Mouse (Mus musculus): ENCODE results near the gene Prnd. TPM values are rescaled to one million over a fixed set of nuclear protein-coding genes. Genes with fewer than 3 reads are reported as not detected.

The Prnd gene
- polyA plus RNA-seq, 1 experiment from 2014 or later = 17.9 TPM

- no peaks in the 10 kb centered on the region for H3K36me3 ChIP-seq (ENCODE audit: control insufficient read depth, insufficient read depth, low read length)
- no peak overlapping the region for H3K4me2 ChIP-seq (replicated peaks; ENCODE audit: low read depth, low read length)
- H3K27ac ChIP-seq (ENCODE audit: low read depth, low read length) = no peak overlapping the region
- 59% methylated on average over 1 of the region's 1 CpGs for WGBS
- H3K4me3 ChIP-seq (ENCODE audit: low read length) = no peak overlapping the region
- no peaks in the 10 kb centered on the region for H3K9me3 ChIP-seq (ENCODE audit: control insufficient read depth, low read length)
- no peak overlapping the region for H3K9ac ChIP-seq (ENCODE audit: low read depth, low read length)
- no peaks in the 10 kb centered on the region for H3K4me1 ChIP-seq (ENCODE audit: control insufficient read depth, insufficient read depth, low read length)
- H3K27me3 ChIP-seq (ENCODE audit: control insufficient read depth, insufficient read depth, low read length) = no peaks in the 10 kb centered on the region
- no peak for ATAC-seq (ENCODE audit: low FRiP score, low TSS enrichment)
Observed at GRCm38 (mm10) chr2:131908906-131909305, 41.8 kb upstream of the Prnd start.

DNA sequence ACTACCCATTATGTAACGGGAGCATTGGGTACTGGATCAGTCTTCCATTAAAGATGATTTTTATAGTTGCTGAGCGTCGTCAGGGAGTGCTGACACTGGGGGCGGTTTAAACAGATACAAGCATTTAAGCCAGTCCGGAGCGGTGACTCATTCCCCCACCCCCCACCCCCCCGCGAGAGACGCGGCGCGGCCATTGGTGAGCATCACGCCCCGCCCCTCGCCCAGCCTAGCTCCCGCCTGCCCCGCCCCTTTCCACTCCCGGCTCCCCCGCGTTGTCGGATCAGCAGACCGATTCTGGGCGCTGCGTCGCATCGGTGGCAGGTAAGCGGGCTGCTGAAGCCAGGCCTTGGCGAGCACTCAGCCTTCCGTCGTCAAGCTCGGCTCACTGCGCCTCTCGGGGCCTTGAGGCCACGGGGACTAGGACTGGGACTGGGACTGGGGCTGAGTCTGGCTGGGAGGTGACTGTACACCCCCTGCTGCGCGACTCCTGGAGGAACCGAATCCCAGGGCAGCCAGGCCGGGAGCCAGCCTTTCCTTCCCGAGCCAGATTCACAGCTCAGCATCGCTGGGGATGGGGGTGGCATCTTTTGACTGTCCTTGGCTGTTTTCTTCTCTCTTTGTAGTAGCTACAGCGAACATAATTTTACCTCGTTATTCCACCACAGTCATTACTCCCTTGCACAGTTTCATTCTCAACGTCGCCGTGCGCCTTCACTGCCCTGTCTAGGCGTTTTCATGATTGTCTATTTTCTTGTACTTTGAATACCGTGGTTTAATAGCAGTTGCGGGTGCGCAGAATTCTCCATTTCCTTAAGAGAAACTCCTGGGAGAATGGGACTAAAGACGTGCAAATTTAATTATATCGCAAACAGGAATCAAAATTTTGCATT is 40.7 kb upstream of the Prnd start, which contains the start of the genes Prnp and Prn:
Prnp (plus strand) TSS at position 246 of the 890 bp plus-strand sequence.
Prn (plus strand) TSS at position 275 of the 890 bp plus-strand sequence.
- no peaks in the 10 kb centered on the region for H3K36me3 ChIP-seq (ENCODE audit: control insufficient read depth, insufficient read depth, low read length)
- 4% methylated on average over 52 of the region's 52 CpGs for WGBS
- H3K9me3 ChIP-seq (ENCODE audit: control insufficient read depth, low read length) = no peaks in the 10 kb centered on the region
- H3K27me3 ChIP-seq (ENCODE audit: control insufficient read depth, insufficient read depth, low read length) = no peaks in the 10 kb centered on the region
- no peak within 1 kb of the TSS for H3K27ac ChIP-seq (ENCODE audit: low read depth, low read length)
- peak within 1 kb of the TSS; percentile 64 for H3K4me3 ChIP-seq (ENCODE audit: low read length)
- peak within 1 kb of the TSS; percentile 69 for H3K9ac ChIP-seq (ENCODE audit: low read depth, low read length)
- peak; percentile 90 for ATAC-seq (ENCODE audit: low FRiP score, low TSS enrichment)
- peak within 1 kb of the TSS; percentile 76 for H3K4me2 ChIP-seq (replicated peaks; ENCODE audit: low read depth, low read length)
- H3K4me1 ChIP-seq (ENCODE audit: control insufficient read depth, insufficient read depth, low read length) = no peaks in the 10 kb centered on the region

DNA sequence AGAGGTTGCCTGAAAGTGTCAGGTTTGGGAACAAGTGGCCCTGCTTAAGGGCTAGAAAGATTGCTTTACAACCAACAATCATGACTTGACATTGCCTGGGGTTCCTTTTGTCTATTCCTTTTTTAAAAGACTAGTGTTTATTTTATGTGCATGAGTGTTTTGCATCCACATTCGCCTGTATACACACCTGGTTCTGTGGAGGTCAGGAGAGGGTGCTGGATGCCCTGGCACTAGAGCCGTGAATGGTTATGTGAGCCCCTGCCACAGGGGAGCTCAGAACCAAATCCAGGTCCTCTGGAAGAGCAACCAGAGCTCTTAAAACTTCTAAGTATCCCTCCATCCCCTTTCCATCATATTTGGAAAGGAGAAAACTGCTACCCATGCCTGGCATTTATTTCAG is 39.8 kb upstream of the Prnd start:
- Histone ChIP-seq H3K27ac (ENCODE audit: low read depth, low read length) (no peak overlapping the region), H3K27me3 (ENCODE audit: control insufficient read depth, insufficient read depth, low read length) (no peaks in the 10 kb centered on the region), H3K4me2 (replicated peaks; ENCODE audit: low read depth, low read length) (peak overlapping the region; percentile 76), H3K9ac (ENCODE audit: low read depth, low read length) (no peak overlapping the region), H3K4me1 (ENCODE audit: control insufficient read depth, insufficient read depth, low read length) (no peaks in the 10 kb centered on the region), H3K36me3 (ENCODE audit: control insufficient read depth, insufficient read depth, low read length) (no peaks in the 10 kb centered on the region), H3K4me3 (ENCODE audit: low read length) (peak overlapping the region; percentile 64; the same call in 1 of the 2 replicates), H3K9me3 (ENCODE audit: control insufficient read depth, low read length) (no peaks in the 10 kb centered on the region)
- WGBS = 51% methylated on average over 2 of the region's 2 CpGs
- ATAC-seq (ENCODE audit: low FRiP score, low TSS enrichment) = no peak

- no peaks in the 10 kb centered on the region for H3K9me3 ChIP-seq (ENCODE audit: control insufficient read depth, low read length)
- no peak overlapping the region for H3K4me3 ChIP-seq (ENCODE audit: low read length)
- no peak overlapping the region for H3K27ac ChIP-seq (ENCODE audit: low read depth, low read length)
- no peaks in the 10 kb centered on the region for H3K27me3 ChIP-seq (ENCODE audit: control insufficient read depth, insufficient read depth, low read length)
- no peaks in the 10 kb centered on the region for H3K4me1 ChIP-seq (ENCODE audit: control insufficient read depth, insufficient read depth, low read length)
- WGBS = 20% methylated on average over 4 of the region's 4 CpGs
- peak overlapping the region; percentile 76; the same call in 1 of the 2 replicates for H3K4me2 ChIP-seq (replicated peaks; ENCODE audit: low read depth, low read length)
- no peak overlapping the region for H3K9ac ChIP-seq (ENCODE audit: low read depth, low read length)
- ATAC-seq (ENCODE audit: low FRiP score, low TSS enrichment) = no peak
- H3K36me3 ChIP-seq (ENCODE audit: control insufficient read depth, insufficient read depth, low read length) = no peaks in the 10 kb centered on the region
Observed at GRCm38 (mm10) chr2:131911341-131911740, 39.3 kb upstream of the Prnd start.

DNA sequence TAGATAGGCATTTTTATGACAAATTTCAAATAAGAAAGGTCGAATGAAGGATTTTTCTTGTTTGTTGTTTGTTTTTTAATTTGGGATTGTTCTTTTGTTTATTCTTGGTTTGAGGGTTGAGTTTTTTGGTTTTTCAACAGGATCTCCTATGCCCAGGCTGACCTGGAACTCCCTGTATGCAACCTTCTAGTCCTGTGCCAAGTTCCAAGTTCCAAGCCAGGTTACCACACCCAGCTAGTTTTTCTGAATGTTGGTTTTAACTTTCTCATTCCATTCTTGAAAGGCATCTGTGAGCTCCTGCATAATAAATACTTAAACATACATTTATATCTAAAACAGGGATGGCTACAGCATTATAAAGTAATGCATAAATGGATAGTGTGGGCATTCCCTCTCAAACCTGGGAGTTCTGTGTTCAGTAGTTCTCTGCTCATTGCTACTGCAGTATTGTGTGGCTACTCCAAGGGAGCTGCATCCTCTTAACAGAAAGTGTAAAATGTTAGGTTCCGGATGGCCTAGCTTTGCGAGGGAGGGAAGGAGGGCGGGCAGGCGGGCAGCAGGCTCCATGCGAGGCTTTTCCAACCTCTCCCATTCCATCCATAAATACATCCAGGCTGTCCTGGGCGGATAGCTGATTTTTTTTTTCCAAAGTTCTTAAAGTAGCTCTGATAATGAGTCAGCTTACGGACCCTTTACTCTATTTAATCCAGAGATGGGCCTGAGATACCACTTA is 38.0 kb upstream of the Prnd start:
- no peak overlapping the region for H3K4me3 ChIP-seq (ENCODE audit: low read length)
- no peaks in the 10 kb centered on the region for H3K27me3 ChIP-seq (ENCODE audit: control insufficient read depth, insufficient read depth, low read length)
- no peaks in the 10 kb centered on the region for H3K4me1 ChIP-seq (ENCODE audit: control insufficient read depth, insufficient read depth, low read length)
- H3K4me2 ChIP-seq (replicated peaks; ENCODE audit: low read depth, low read length) = no peak overlapping the region
- 35% methylated on average over 8 of the region's 8 CpGs for WGBS
- H3K9me3 ChIP-seq (ENCODE audit: control insufficient read depth, low read length) = no peaks in the 10 kb centered on the region
- H3K27ac ChIP-seq (ENCODE audit: low read depth, low read length) = no peak overlapping the region
- ATAC-seq (ENCODE audit: low FRiP score, low TSS enrichment) = no peak
- H3K36me3 ChIP-seq (ENCODE audit: control insufficient read depth, insufficient read depth, low read length) = no peaks in the 10 kb centered on the region
- H3K9ac ChIP-seq (ENCODE audit: low read depth, low read length) = no peak overlapping the region

GRCm38 (mm10) chr2:131932275-131932902 is 18.3 kb upstream of the Prnd start:
- no peak for ATAC-seq (ENCODE audit: low FRiP score, low TSS enrichment)

GRCm38 (mm10) chr2:131933013-131933412 is 17.6 kb upstream of the Prnd start:
- H3K36me3 ChIP-seq (ENCODE audit: control insufficient read depth, insufficient read depth, low read length) = no peaks in the 10 kb centered on the region
- no peak overlapping the region for H3K4me2 ChIP-seq (replicated peaks; ENCODE audit: low read depth, low read length)
- no peak overlapping the region for H3K27ac ChIP-seq (ENCODE audit: low read depth, low read length)
- no peak overlapping the region for H3K4me3 ChIP-seq (ENCODE audit: low read length)
- no peak for ATAC-seq (ENCODE audit: low FRiP score, low TSS enrichment)
- WGBS = 56% methylated on average over 6 of the region's 6 CpGs
- H3K4me1 ChIP-seq (ENCODE audit: control insufficient read depth, insufficient read depth, low read length) = no peaks in the 10 kb centered on the region
- H3K9me3 ChIP-seq (ENCODE audit: control insufficient read depth, low read length) = no peaks in the 10 kb centered on the region
- H3K27me3 ChIP-seq (ENCODE audit: control insufficient read depth, insufficient read depth, low read length) = no peaks in the 10 kb centered on the region
- no peak overlapping the region for H3K9ac ChIP-seq (ENCODE audit: low read depth, low read length)

More at GRCm38 (mm10) chr2:131932275-131932902, 18.3 kb upstream of the Prnd start:
- H3K9ac ChIP-seq (ENCODE audit: low read depth, low read length) = no peak overlapping the region
- H3K4me3 ChIP-seq (ENCODE audit: low read length) = no peak overlapping the region
- H3K36me3 ChIP-seq (ENCODE audit: control insufficient read depth, insufficient read depth, low read length) = no peaks in the 10 kb centered on the region
- 75% methylated on average over 7 of the region's 7 CpGs for WGBS
- no peak overlapping the region for H3K27ac ChIP-seq (ENCODE audit: low read depth, low read length)
- no peak overlapping the region for H3K4me2 ChIP-seq (replicated peaks; ENCODE audit: low read depth, low read length)
- H3K9me3 ChIP-seq (ENCODE audit: control insufficient read depth, low read length) = no peaks in the 10 kb centered on the region
- no peaks in the 10 kb centered on the region for H3K27me3 ChIP-seq (ENCODE audit: control insufficient read depth, insufficient read depth, low read length)
- no peaks in the 10 kb centered on the region for H3K4me1 ChIP-seq (ENCODE audit: control insufficient read depth, insufficient read depth, low read length)

DNA sequence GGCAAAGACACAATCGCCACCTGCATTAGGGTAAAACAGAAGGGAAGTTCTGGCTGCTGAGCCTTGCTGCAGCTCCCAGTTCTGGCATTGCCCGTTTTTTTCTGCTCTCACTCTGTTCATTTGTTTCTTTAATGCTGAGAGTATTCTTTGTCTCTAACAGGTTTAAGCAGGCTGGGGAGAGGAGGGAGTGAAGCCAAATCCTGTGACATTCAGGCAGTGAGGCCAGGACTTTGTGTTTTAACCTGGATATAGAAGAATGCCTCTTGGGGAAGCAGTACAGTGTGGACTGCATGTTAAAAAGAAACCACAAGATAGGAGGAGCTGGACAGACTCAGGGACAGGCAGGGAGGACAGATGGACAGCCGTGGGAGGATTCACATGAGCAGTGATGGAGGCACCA is 17.1 kb upstream of the Prnd start:
- H3K9ac ChIP-seq (ENCODE audit: low read depth, low read length) = no peak overlapping the region
- no peak overlapping the region for H3K27ac ChIP-seq (ENCODE audit: low read depth, low read length)
- WGBS = 71% methylated on average over 3 of the region's 3 CpGs
- no peaks in the 10 kb centered on the region for H3K4me1 ChIP-seq (ENCODE audit: control insufficient read depth, insufficient read depth, low read length)
- H3K4me3 ChIP-seq (ENCODE audit: low read length) = no peak overlapping the region
- no peak for ATAC-seq (ENCODE audit: low FRiP score, low TSS enrichment)
- no peaks in the 10 kb centered on the region for H3K9me3 ChIP-seq (ENCODE audit: control insufficient read depth, low read length)
- H3K27me3 ChIP-seq (ENCODE audit: control insufficient read depth, insufficient read depth, low read length) = no peaks in the 10 kb centered on the region
- no peaks in the 10 kb centered on the region for H3K36me3 ChIP-seq (ENCODE audit: control insufficient read depth, insufficient read depth, low read length)
- H3K4me2 ChIP-seq (replicated peaks; ENCODE audit: low read depth, low read length) = no peak overlapping the region

All from kidney, embryonic 14.5 days (tissue).